Mouse (Mus musculus): ENCODE data around the gene Mis12. TPM values are rescaled to one million over a fixed set of nuclear protein-coding genes. Genes with fewer than 3 reads are reported as not detected.

The Mis12 gene
- total RNA-seq, 1 experiment: 27.0 TPM

DNA sequence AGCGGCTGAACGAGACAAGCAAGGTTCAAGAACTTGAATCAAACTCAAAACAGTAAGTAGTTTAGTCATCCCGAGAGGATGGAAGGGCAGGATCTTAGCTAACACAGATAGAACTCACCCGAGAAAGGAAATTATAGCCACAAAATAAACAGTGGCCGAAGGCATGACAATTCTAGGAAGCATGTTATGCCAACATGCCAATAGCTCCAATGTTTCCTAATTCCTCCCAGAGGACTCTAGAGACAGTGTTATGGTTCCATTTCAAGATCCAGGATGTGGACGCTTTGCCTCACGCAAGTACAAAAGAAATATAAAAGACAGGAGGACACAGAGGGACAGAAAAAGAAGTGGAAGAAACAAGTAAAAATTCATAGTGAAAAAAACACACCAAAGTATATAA lies 11.6 kb upstream of the Mis12 start:
- Histone ChIP-seq H3K9me3 (ENCODE audit: control insufficient read depth, insufficient read depth, low read depth, low read length) (no peaks in the 10 kb centered on the region), H3K9ac (ENCODE audit: insufficient read depth, low read depth, low read length, poor library complexity, severe bottlenecking) (no peak overlapping the region), H3K4me3 (ENCODE audit: insufficient read depth in 1 of 2, low read depth in 1 of 2, low read length in 2 of 2, poor library complexity in 1 of 2, severe bottlenecking in 1 of 2) (no peak overlapping the region), H3K27ac (ENCODE audit: insufficient read depth, low read depth, low read length, poor library complexity, severe bottlenecking) (no peak overlapping the region), H3K4me1 (ENCODE audit: control insufficient read depth in 2 of 2, insufficient read depth in 2 of 2, low read length in 2 of 2, poor library complexity in 1 of 2) (no peaks in the 10 kb centered on the region), H3K36me3 (ENCODE audit: control insufficient read depth, insufficient read depth, low read length, poor library complexity, severe bottlenecking) (peaks cover 16% of the 10 kb centered on the region)
- DNase-seq (ENCODE audit: low read depth, low spot score): no peak
- in situ Hi-C loops (cut with MboI; ENCODE audit: low sequenced_read_pairs in 2 of 2, unreplicated experiment in 2 of 2): no loop called here
- no peak for TF ChIP-seq HCFC1 (IDR thresholded peaks at IDR 0.05; ENCODE audit: borderline replicate concordance, insufficient read depth, low read length)
- no peak for TF ChIP-seq ZC3H11A (IDR thresholded peaks at IDR 0.05; ENCODE audit: borderline replicate concordance, low read depth, low read length)
- TF ChIP-seq CHD2 (IDR thresholded peaks at IDR 0.05; ENCODE audit: low read depth, low read length): no peak
- no peak for TF ChIP-seq ZNF384 (IDR thresholded peaks at IDR 0.05; ENCODE audit: low read depth, low read length)
- no peak for TF ChIP-seq MAFK (IDR thresholded peaks at IDR 0.05; ENCODE audit: insufficient read depth, low read depth, low read length)

DNA sequence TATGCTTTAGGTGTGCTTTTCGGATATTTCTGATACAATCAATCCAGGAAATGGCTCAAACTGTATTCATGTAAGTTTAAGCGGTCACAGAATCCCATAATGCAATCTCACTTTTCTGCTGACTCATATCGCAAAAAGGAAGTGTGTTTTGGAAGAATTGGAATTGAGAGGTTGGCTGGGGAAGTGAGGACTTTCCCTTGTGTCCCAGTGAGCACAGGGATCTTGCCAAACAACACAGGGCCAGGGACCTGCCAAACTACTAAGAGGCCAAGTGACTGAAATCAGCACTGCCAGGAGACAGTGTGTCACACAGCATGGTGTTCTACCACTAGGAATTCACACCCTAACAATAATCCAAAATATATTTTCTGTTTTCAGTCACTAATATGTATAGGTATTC lies 11.1 kb upstream of the Mis12 start:
- Histone ChIP-seq H3K9ac (ENCODE audit: insufficient read depth, low read depth, low read length, poor library complexity, severe bottlenecking) (no peak overlapping the region), H3K4me1 (ENCODE audit: control insufficient read depth in 2 of 2, insufficient read depth in 2 of 2, low read length in 2 of 2, poor library complexity in 1 of 2) (no peaks in the 10 kb centered on the region), H3K4me3 (ENCODE audit: insufficient read depth in 1 of 2, low read depth in 1 of 2, low read length in 2 of 2, poor library complexity in 1 of 2, severe bottlenecking in 1 of 2) (no peak overlapping the region), H3K27ac (ENCODE audit: insufficient read depth, low read depth, low read length, poor library complexity, severe bottlenecking) (no peak overlapping the region), H3K36me3 (ENCODE audit: control insufficient read depth, insufficient read depth, low read length, poor library complexity, severe bottlenecking) (peaks cover 16% of the 10 kb centered on the region), H3K9me3 (ENCODE audit: control insufficient read depth, insufficient read depth, low read depth, low read length) (no peaks in the 10 kb centered on the region)
- in situ Hi-C loops (cut with MboI; ENCODE audit: low sequenced_read_pairs in 2 of 2, unreplicated experiment in 2 of 2): no loop called here
- no peak for DNase-seq (ENCODE audit: low read depth, low spot score)
- TF ChIP-seq ZNF384 (IDR thresholded peaks at IDR 0.05; ENCODE audit: low read depth, low read length) (no peak), HCFC1 (IDR thresholded peaks at IDR 0.05; ENCODE audit: borderline replicate concordance, insufficient read depth, low read length) (no peak), MAFK (IDR thresholded peaks at IDR 0.05; ENCODE audit: insufficient read depth, low read depth, low read length) (no peak), CHD2 (IDR thresholded peaks at IDR 0.05; ENCODE audit: low read depth, low read length) (no peak), ZC3H11A (IDR thresholded peaks at IDR 0.05; ENCODE audit: borderline replicate concordance, low read depth, low read length) (no peak)

DNA sequence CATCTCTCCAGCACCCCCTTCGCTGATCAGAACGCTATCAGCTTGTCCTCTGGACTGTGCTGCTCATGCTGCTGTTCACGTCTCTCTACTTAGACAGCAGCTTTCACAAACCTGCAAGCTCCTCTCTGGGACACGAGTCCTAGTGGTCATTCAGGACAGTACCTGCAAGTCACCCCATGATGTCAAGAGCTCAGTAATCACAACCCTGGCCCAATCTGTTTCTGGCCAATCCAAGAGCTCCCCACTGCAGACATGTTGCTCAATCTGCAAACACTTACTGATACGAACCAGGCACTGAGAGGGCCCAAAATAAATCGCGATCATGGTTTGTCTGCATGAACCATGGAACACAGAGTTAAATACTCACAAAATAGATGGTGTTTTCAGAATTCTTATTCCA lies 6.7 kb upstream of the Mis12 start:
- TF ChIP-seq MAFK (IDR thresholded peaks at IDR 0.05; ENCODE audit: insufficient read depth, low read depth, low read length) (no peak), HCFC1 (IDR thresholded peaks at IDR 0.05; ENCODE audit: borderline replicate concordance, insufficient read depth, low read length) (no peak), ZC3H11A (IDR thresholded peaks at IDR 0.05; ENCODE audit: borderline replicate concordance, low read depth, low read length) (no peak), CHD2 (IDR thresholded peaks at IDR 0.05; ENCODE audit: low read depth, low read length) (no peak), ZNF384 (IDR thresholded peaks at IDR 0.05; ENCODE audit: low read depth, low read length) (no peak)
- H3K36me3 ChIP-seq (ENCODE audit: control insufficient read depth, insufficient read depth, low read length, poor library complexity, severe bottlenecking): peaks cover 16% of the 10 kb centered on the region

DNA sequence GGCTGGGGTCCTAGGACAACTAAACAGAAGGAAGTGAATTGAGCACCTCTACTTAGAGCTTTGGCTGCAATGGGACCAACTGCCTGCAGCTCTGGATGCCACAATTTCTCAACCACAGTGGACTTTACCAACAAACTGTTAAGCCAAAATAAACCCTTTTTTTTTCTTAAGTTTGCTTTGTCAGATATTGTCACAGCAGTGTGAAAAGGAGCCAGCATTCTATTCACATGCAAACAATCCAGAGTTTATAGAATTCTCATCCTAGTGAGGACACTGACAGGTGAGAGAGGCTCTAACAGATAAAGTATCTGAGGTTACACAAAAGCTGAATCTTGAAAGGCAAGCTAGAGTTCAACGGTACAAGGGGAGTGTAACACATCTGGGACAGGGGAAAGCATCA lies 2.4 kb upstream of the Mis12 start:
- H3K9ac ChIP-seq (ENCODE audit: insufficient read depth, low read depth, low read length, poor library complexity, severe bottlenecking): no peak overlapping the region
- no peak overlapping the region for H3K4me3 ChIP-seq (ENCODE audit: insufficient read depth in 1 of 2, low read depth in 1 of 2, low read length in 2 of 2, poor library complexity in 1 of 2, severe bottlenecking in 1 of 2)
- H3K9me3 ChIP-seq (ENCODE audit: control insufficient read depth, insufficient read depth, low read depth, low read length): no peaks in the 10 kb centered on the region
- DNase-seq (ENCODE audit: low read depth, low spot score): no peak
- no peak for TF ChIP-seq ZNF384 (IDR thresholded peaks at IDR 0.05; ENCODE audit: low read depth, low read length)
- TF ChIP-seq HCFC1 (IDR thresholded peaks at IDR 0.05; ENCODE audit: borderline replicate concordance, insufficient read depth, low read length): no peak
- TF ChIP-seq ZC3H11A (IDR thresholded peaks at IDR 0.05; ENCODE audit: borderline replicate concordance, low read depth, low read length): no peak
- no peak for TF ChIP-seq MAFK (IDR thresholded peaks at IDR 0.05; ENCODE audit: insufficient read depth, low read depth, low read length)
- TF ChIP-seq CHD2 (IDR thresholded peaks at IDR 0.05; ENCODE audit: low read depth, low read length): no peak
- peaks cover 6% of the 10 kb centered on the region for H3K36me3 ChIP-seq (ENCODE audit: control insufficient read depth, insufficient read depth, low read length, poor library complexity, severe bottlenecking)
- in situ Hi-C loops (cut with MboI; ENCODE audit: low sequenced_read_pairs in 2 of 2, unreplicated experiment in 2 of 2): no loop called here
- H3K4me1 ChIP-seq (ENCODE audit: control insufficient read depth in 2 of 2, insufficient read depth in 2 of 2, low read length in 2 of 2, poor library complexity in 1 of 2): peaks cover 0 to 9% of the 10 kb centered on the region in 2 experiments; a peak in 1 of 4 replicates
- no peak overlapping the region for H3K27ac ChIP-seq (ENCODE audit: insufficient read depth, low read depth, low read length, poor library complexity, severe bottlenecking)

More for the DNA sequence above, 6.7 kb upstream of the Mis12 start:
- in situ Hi-C loops (cut with MboI; ENCODE audit: low sequenced_read_pairs in 2 of 2, unreplicated experiment in 2 of 2): no loop called here
- DNase-seq (ENCODE audit: low read depth, low spot score): no peak
- H3K9me3 ChIP-seq (ENCODE audit: control insufficient read depth, insufficient read depth, low read depth, low read length): no peaks in the 10 kb centered on the region
- H3K4me1 ChIP-seq (ENCODE audit: control insufficient read depth in 2 of 2, insufficient read depth in 2 of 2, low read length in 2 of 2, poor library complexity in 1 of 2): no peaks in the 10 kb centered on the region
- no peak overlapping the region for H3K9ac ChIP-seq (ENCODE audit: insufficient read depth, low read depth, low read length, poor library complexity, severe bottlenecking)
- H3K27ac ChIP-seq (ENCODE audit: insufficient read depth, low read depth, low read length, poor library complexity, severe bottlenecking): no peak overlapping the region
- no peak overlapping the region for H3K4me3 ChIP-seq (ENCODE audit: insufficient read depth in 1 of 2, low read depth in 1 of 2, low read length in 2 of 2, poor library complexity in 1 of 2, severe bottlenecking in 1 of 2)
